Mouse (Mus musculus): ENCODE results near the gene Gm5142. TPM values are rescaled to one million over a fixed set of nuclear protein-coding genes. Genes with fewer than 3 reads are reported as not detected.

The Gm5142 gene
- polyA plus RNA-seq (2015; fragmentation: Nextera tagmentation; extraction: Ambion mirVana) = not detected in 2 replicates

DNA sequence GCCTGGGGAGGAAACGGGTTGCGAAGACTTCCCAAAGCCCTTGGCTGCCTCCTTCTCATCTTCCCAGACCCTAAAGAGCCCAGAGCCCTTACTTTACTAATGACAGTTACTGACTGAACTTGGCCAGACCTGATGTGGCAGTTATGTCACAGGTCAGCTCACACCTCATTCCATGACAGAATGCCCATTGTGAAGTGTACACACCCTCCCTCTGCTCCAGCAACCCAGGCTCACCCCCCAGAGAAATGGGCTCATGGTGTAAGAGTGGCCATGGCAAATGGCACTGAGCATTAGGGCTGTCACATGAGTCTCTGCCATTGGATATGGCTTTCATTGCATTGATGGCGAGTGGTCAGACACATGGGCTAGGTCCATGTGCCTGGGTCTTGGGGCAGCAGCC, at the start of gene Gm5142:
TSS of gene Gm5142 (minus strand) at position 101 of the 400 bp plus-strand sequence.
- H3K4me1 ChIP-seq = no peaks in the 10 kb centered on the region
- no peaks in the 10 kb centered on the region for H3K27me3 ChIP-seq
- no peak for ATAC-seq (ENCODE audit: insufficient number of reproducible peaks, low FRiP score, low TSS enrichment, low read depth)
- no peaks in the 10 kb centered on the region for H3K36me3 ChIP-seq
- no peak within 1 kb of the TSS for H3K27ac ChIP-seq
- no peaks in the 10 kb centered on the region for H3K9me3 ChIP-seq
- 84% methylated on average over 3 of the region's 3 CpGs for WGBS
- H3K4me2 ChIP-seq = no peak within 1 kb of the TSS
- no peak within 1 kb of the TSS for H3K4me3 ChIP-seq
- H3K9ac ChIP-seq = no peak within 1 kb of the TSS

DNA sequence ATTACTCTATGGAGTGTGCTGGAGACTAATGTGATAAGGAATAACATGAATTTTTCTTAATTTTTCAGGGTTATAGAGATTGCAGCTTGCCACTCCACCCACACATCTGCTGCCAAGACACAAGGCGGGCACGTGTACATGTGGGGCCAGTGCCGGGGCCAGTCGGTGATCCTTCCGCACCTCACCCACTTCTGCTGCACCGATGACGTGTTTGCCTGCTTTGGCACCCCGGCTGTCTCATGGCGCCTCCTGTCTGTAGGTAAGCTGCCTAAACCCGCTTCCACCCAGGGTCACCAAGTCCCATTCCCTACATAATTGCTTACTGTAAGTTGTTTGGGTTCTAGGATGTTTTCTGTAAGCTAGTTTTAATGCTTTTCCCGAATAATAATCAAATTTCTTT, 47.7 kb upstream of the Gm5142 start:
- H3K9me3 ChIP-seq = no peaks in the 10 kb centered on the region
- peaks cover 91% of the 10 kb centered on the region for H3K36me3 ChIP-seq
- no peak overlapping the region for H3K4me2 ChIP-seq
- no peaks in the 10 kb centered on the region for H3K4me1 ChIP-seq
- no peak overlapping the region for H3K27ac ChIP-seq
- H3K9ac ChIP-seq = no peak overlapping the region
- H3K27me3 ChIP-seq = no peaks in the 10 kb centered on the region
- H3K4me3 ChIP-seq = no peak overlapping the region
- no peak for ATAC-seq (ENCODE audit: insufficient number of reproducible peaks, low FRiP score, low TSS enrichment, low read depth)
- WGBS = 96% methylated on average over 11 of the region's 11 CpGs

DNA sequence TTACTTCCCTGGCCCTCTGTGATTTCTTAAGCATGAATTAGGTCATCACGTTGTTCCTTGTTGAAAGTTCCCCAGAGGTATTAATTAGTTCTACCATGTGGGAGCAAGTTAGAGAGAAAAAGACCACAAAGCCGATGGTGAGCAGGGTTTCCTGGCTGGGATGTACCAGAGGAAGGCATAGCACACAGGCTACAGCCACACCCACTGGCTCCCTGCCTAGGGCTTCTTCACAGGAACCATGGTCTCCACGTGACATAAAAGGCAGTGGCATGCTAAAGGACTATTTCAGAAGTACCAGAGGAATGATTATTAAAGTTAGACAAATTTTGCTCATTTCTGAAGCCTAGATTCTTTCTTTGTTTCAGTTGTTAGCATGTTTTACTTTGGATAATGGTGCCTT, 40.7 kb upstream of the Gm5142 start:
- Histone ChIP-seq H3K4me1 (no peaks in the 10 kb centered on the region), H3K4me3 (no peak overlapping the region), H3K36me3 (peaks cover 74% of the 10 kb centered on the region), H3K4me2 (no peak overlapping the region), H3K27me3 (no peaks in the 10 kb centered on the region), H3K27ac (no peak overlapping the region), H3K9me3 (no peaks in the 10 kb centered on the region), H3K9ac (no peak overlapping the region)
- no peak for ATAC-seq (ENCODE audit: insufficient number of reproducible peaks, low FRiP score, low TSS enrichment, low read depth)
- 69% methylated on average over 3 of the region's 3 CpGs for WGBS

DNA sequence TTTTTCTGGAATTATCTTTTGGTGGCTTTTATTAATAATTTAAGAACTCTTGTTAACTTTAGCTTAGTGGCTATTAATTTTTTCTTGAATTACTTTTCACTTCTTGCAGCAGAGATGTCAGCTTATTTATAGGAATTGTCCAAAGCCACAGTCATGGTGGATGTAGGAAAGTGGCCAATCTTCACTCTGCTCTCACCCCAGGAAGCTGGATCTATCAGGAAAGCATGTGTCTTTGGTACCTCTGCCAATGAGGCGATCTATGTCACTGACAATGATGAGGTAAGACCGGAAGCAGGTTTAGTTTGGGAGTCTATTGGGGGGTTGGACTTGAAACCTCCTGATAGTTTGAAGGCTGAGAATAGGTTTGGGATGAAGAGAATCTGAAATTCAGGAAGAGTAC, 31.3 kb upstream of the Gm5142 start:
- no peak for ATAC-seq (ENCODE audit: insufficient number of reproducible peaks, low FRiP score, low TSS enrichment, low read depth)
- Histone ChIP-seq H3K4me3 (no peak overlapping the region), H3K27ac (no peak overlapping the region), H3K36me3 (peaks cover 23% of the 10 kb centered on the region; the same call in 1 of the 2 replicates), H3K27me3 (no peaks in the 10 kb centered on the region), H3K9me3 (no peaks in the 10 kb centered on the region), H3K9ac (no peak overlapping the region), H3K4me1 (peaks cover 13% of the 10 kb centered on the region), H3K4me2 (no peak overlapping the region)
- 95% methylated on average over 2 of the region's 2 CpGs for WGBS

DNA sequence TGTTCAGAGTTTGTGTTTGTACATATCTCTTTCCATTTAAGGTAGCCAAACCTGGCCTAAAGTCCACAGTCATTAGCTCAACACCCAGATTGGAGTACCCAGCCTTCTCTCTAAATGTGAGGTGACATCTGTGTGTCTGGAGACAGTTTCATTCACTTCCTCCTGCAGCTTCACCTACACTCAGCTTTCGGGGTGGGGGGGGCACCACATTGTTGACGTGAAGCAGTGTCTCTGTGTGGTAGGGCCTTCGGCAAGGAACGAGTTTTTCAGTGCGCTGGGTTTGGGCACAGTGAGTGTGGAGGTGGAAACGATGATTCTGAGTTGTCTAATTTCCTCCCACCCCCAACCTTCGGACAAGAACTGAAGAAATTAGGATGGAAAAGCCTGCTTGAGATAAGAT, 30.5 kb upstream of the Gm5142 start:
- Histone ChIP-seq H3K4me1 (peaks cover 17% of the 10 kb centered on the region), H3K27me3 (no peaks in the 10 kb centered on the region), H3K27ac (no peak overlapping the region), H3K9me3 (no peaks in the 10 kb centered on the region), H3K36me3 (peaks cover 16% of the 10 kb centered on the region; the same call in 1 of the 2 replicates), H3K4me3 (no peak overlapping the region), H3K4me2 (no peak overlapping the region), H3K9ac (no peak overlapping the region)
- no peak for ATAC-seq (ENCODE audit: insufficient number of reproducible peaks, low FRiP score, low TSS enrichment, low read depth)
- WGBS = 77% methylated on average over 7 of the region's 7 CpGs

DNA sequence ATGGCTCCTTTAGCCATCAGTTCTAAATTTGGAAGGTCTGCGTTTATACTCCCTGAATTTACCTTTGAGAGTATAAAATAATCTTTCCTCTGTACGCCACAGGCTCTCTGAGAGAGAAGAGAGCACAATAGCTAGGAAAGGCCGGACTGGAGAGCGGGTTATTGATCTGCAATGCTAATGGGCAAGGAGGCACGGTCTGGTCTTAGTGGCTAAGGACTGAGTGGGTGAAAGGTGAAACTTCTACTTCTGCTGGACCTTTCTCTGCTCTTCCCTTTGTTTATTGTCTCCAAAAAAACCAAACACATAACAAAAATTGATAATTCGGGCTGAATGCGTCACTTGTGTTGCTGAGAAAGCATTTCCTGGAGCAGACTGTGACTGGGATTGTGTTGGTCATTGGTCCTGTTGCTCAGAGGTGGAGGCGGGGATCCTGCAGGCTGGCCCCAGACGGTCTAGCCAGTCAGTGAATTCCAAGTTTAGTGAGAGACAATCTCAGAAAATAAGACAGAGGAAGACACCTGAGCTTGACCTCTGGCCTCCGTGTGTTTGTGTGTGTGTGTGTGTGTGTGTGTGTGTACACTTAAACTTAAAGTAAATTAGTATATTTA, 27.5 kb upstream of the Gm5142 start:
- Histone ChIP-seq H3K4me3 (no peak overlapping the region), H3K27me3 (no peaks in the 10 kb centered on the region), H3K4me1 (peaks cover 25% of the 10 kb centered on the region), H3K9ac (no peak overlapping the region), H3K27ac (no peak overlapping the region), H3K4me2 (no peak overlapping the region), H3K9me3 (no peaks in the 10 kb centered on the region), H3K36me3 (0 out of 2 replicates have a peak, but pooled peaks cover 7% of the 10 kb centered on the region)
- 69% methylated on average over 10 of the region's 10 CpGs for WGBS
- ATAC-seq (ENCODE audit: insufficient number of reproducible peaks, low FRiP score, low TSS enrichment, low read depth) = no peak

DNA sequence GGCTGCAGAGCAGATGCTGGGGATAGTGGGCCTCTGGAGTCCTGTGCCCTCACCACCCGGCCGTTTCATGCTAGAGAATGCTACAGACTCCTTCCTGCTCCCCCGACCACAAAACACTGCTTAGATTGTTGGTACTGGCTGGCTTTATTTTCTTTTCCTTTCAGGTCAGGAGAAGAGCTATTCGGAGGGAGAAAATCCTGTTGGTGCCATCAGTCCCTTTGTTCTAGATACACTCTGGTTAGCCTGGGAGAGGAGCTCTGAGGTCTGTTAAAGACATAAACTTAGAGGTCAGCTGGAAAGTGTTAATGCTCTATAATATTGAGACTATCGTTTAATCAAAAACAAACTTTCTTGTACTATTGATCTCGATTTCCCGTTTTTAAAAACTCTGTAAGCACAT, 26.9 kb upstream of the Gm5142 start:
- Histone ChIP-seq H3K9ac (no peak overlapping the region), H3K4me2 (no peak overlapping the region), H3K4me1 (peaks cover 28% of the 10 kb centered on the region), H3K27me3 (no peaks in the 10 kb centered on the region), H3K9me3 (no peaks in the 10 kb centered on the region), H3K36me3 (0 out of 2 replicates have a peak, but pooled peaks cover 4% of the 10 kb centered on the region), H3K4me3 (no peak overlapping the region), H3K27ac (no peak overlapping the region)
- ATAC-seq (ENCODE audit: insufficient number of reproducible peaks, low FRiP score, low TSS enrichment, low read depth) = no peak
- 34% methylated on average over 7 of the region's 7 CpGs for WGBS

DNA sequence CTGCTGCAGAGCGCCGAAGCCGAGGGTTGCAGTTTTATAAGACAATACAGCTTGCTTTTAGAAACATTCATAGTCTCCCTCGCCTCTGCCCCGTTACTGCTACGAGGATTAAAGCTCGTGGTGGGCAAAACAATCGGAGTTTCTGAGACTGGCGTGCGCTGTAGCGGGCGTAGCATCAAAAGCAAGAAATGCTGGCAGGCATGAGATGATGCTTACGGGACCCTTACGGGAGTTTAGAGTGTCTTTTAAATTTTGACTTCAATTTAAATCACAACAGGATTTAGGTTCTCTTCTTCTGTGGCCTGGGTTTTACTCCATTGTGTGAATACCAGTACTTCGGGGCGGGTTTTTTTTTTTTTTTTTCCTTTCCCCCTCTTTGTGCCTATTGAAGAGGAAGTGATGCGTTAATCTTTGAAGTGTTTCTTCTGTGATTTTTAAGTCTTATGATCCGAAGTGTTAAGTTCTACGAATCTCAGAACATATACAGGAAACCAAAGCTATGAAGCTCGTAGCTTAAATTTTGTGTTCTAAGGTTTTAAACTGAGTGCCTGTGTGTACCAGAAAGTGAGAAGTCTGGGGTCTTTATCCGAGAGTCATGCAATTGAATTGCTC, 23.2 kb upstream of the Gm5142 start:
- Histone ChIP-seq H3K9me3 (no peaks in the 10 kb centered on the region), H3K4me3 (peak overlapping the region; percentile 94), H3K4me2 (peak overlapping the region; percentile 87), H3K36me3 (no peaks in the 10 kb centered on the region), H3K4me1 (peaks cover 26% of the 10 kb centered on the region), H3K27me3 (no peaks in the 10 kb centered on the region), H3K27ac (peak overlapping the region; percentile 95), H3K9ac (peak overlapping the region; percentile 96)
- under 1% methylated on average over 21 of the region's 21 CpGs for WGBS
- no peak for ATAC-seq (ENCODE audit: insufficient number of reproducible peaks, low FRiP score, low TSS enrichment, low read depth)

DNA sequence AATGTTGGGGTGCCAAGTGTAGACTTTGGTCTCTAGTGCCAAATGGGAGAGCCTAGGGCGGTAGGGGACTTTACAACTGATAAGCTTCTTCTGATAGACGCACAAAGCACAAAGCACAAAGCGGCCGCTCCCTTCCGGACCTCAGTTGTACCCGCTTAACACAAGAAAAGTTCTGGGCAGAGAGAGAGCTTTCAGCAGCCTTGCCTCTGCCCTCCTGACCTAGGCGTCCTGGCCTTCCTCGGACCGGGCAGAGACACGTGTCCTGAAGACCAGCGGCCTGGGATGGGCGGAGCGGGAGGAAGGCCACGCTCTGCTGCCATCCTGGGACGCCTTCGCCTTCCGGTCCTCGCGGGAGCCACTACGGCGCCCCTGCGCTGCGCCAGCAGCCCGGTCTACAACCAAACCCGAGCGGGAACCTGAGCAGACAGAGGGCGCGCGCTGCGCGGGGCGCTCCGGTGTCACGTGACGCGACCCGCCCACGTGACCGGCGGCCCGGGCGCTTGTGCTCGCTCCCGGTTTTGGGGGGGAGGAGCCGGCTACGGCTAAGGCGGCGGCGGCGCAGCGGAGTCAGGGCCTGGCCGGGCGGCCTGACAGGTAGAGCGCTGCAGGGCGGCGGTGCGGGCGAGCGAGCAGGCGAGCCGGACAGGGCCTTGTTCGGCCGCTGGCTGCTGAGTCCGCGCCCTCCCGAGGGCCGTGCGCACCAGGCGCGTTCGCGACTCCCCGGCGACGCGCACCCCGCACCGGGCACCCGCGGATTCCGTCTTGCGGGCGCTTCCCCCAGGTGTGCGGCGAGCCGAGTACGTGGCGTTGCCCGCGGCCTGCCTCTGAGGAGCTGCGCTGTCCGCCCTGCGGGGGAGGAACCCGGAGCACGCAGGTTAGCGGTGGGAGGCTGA, 22.4 kb upstream of the Gm5142 start, which contains the start of gene Rcbtb1:
TSS of gene Rcbtb1 (plus strand) at position 499 of the 893 bp plus-strand sequence.
- peak within 1 kb of the TSS; percentile 96 for H3K9ac ChIP-seq

DNA sequence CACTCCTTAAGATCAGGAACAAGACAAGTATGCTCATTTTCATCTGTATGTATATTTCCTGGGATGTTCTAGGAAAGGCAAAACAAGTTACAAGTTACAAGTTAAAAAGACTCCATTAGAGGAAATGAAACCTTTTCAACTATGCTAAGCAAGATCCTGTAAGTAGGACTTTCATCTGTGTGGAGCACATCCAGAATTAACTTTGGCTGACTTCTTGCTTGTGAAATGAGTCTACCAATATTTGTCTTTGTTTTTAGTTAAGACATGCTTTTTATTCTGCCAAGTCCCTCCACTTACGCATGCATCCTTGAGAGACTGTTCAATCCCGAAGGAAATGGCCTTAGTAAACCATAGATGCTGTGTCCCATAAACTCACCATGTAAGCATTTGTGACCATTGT, 7.6 kb upstream of the Gm5142 start:
- no peak overlapping the region for H3K4me3 ChIP-seq
- ATAC-seq (ENCODE audit: insufficient number of reproducible peaks, low FRiP score, low TSS enrichment, low read depth) = no peak
- no peaks in the 10 kb centered on the region for H3K9me3 ChIP-seq
- no peak overlapping the region for H3K4me2 ChIP-seq
- no peak overlapping the region for H3K9ac ChIP-seq
- 88% methylated on average over 2 of the region's 2 CpGs for WGBS
- H3K36me3 ChIP-seq = no peaks in the 10 kb centered on the region
- no peak overlapping the region for H3K27ac ChIP-seq
- H3K4me1 ChIP-seq = no peaks in the 10 kb centered on the region
- no peaks in the 10 kb centered on the region for H3K27me3 ChIP-seq

More for the DNA sequence above, 22.4 kb upstream of the Gm5142 start, which contains the start of gene Rcbtb1:
- H3K4me1 ChIP-seq = peaks cover 23% of the 10 kb centered on the region
- peak within 1 kb of the TSS; percentile 94 for H3K4me3 ChIP-seq
- no peaks in the 10 kb centered on the region for H3K27me3 ChIP-seq
- no peaks in the 10 kb centered on the region for H3K9me3 ChIP-seq
- no peaks in the 10 kb centered on the region for H3K36me3 ChIP-seq
- peak within 1 kb of the TSS; percentile 87 for H3K4me2 ChIP-seq
- WGBS = under 1% methylated on average over 79 of the region's 96 CpGs
- H3K27ac ChIP-seq = peak within 1 kb of the TSS; percentile 95
- ATAC-seq (ENCODE audit: insufficient number of reproducible peaks, low FRiP score, low TSS enrichment, low read depth) = peak; percentile 94

DNA sequence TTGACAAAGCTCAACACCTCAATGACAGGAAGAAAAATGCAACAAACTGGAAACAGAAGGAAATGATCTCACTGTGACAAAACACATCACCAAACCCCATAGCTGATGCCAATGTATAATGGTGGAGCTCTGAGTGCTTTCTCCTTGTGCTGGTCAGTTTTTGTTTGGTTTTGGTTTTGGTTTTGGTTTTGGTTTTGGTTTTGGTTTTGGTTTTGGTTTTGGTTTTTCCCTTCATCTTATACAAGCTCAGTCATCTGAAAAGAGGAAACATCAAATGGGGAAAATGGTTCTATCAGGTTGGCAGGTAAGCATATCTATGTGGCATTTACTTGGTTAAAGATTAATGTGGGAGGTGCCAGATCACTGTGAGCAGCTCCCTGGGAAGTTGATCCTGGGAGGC, 7.0 kb upstream of the Gm5142 start:
- ATAC-seq (ENCODE audit: insufficient number of reproducible peaks, low FRiP score, low TSS enrichment, low read depth) = no peak
- no peaks in the 10 kb centered on the region for H3K4me1 ChIP-seq
- H3K27ac ChIP-seq = no peak overlapping the region
- H3K9me3 ChIP-seq = no peaks in the 10 kb centered on the region
- H3K4me2 ChIP-seq = no peak overlapping the region
- H3K4me3 ChIP-seq = no peak overlapping the region
- no peaks in the 10 kb centered on the region for H3K36me3 ChIP-seq
- H3K9ac ChIP-seq = no peak overlapping the region
- no peaks in the 10 kb centered on the region for H3K27me3 ChIP-seq

DNA sequence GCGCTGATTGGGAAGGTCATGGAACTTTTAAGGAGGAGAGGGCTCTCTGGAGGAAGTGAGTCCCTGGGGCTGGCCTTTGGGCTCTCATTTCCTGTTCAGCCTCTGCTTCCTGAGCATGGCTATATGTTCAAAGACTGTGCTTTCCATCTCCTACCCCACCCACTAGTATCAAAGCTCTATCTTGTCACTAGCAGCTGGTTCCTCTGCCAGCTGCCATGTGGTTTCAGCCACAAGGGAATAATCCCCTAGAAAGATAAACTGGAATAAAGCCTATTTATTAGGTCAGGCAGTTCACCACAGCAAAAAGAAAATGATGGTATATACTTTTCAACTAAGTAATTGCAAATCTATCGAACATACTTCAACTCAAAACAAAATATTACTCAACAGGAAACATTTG, 4.2 kb upstream of the Gm5142 start:
- Histone ChIP-seq H3K9ac (no peak overlapping the region), H3K27ac (no peak overlapping the region), H3K4me2 (no peak overlapping the region), H3K4me3 (no peak overlapping the region), H3K27me3 (no peaks in the 10 kb centered on the region), H3K9me3 (no peaks in the 10 kb centered on the region), H3K4me1 (no peaks in the 10 kb centered on the region), H3K36me3 (no peaks in the 10 kb centered on the region)
- no peak for ATAC-seq (ENCODE audit: insufficient number of reproducible peaks, low FRiP score, low TSS enrichment, low read depth)
- WGBS = 80% methylated on average over 2 of the region's 2 CpGs
